Mouse (Mus musculus): ENCODE data around the gene Focad. TPM values are rescaled to one million over a fixed set of nuclear protein-coding genes. Genes with fewer than 3 reads are reported as not detected.

The Focad gene
- total and polyA plus RNA-seq, 3 experiments = 9.5 to 15.3 (median 12.7) TPM

DNA sequence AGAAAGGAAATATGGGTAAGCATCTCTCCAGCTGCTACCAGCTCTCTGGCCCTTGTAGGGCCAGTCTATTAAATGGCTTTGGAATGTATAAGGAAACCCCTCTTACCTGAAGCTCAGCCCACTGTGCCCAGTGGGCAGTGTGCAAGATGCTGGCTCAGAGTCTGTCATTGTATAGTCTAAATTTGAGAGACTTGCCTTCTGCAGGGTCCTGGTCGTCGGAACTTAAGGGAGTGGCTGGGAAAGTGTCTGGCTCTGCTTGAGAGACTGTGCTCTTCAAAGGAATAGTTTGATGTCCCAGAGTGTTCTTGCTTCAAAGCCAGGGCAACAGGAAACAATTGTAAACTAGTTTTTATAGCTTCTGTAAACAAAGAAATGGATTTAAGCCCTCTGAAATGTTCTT lies 41.5 kb downstream of the Focad start:
- Histone ChIP-seq H3K36me3 (ENCODE audit: control insufficient read depth, insufficient read depth, low read length) (no peaks in the 10 kb centered on the region), H3K79me2 (replicated peaks; ENCODE audit: control insufficient read depth, insufficient read depth, low read length) (no peaks in the 10 kb centered on the region), H3K27ac (no peak overlapping the region), H3K9ac (ENCODE audit: low read depth, low read length) (no peak overlapping the region), H3K4me3 (no peak overlapping the region), H3K27me3 (ENCODE audit: control insufficient read depth, insufficient read depth, low read length) (no peaks in the 10 kb centered on the region), H3K4me1 (ENCODE audit: control insufficient read depth, insufficient read depth, low read length) (no peaks in the 10 kb centered on the region)
- 37% methylated on average over 2 of the region's 2 CpGs for WGBS
- no peak for TF ChIP-seq CTCF (IDR thresholded peaks at IDR 0.05)
- no peak for TF ChIP-seq EP300 (IDR thresholded peaks at IDR 0.05; ENCODE audit: insufficient read depth, low read depth, low read length)
- no peak for TF ChIP-seq POLR2A (IDR thresholded peaks at IDR 0.05; ENCODE audit: insufficient read depth, low read depth, low read length)
- intact Hi-C loops (cut with DNase I) = no loop called here
- DNase-seq = no peak

DNA sequence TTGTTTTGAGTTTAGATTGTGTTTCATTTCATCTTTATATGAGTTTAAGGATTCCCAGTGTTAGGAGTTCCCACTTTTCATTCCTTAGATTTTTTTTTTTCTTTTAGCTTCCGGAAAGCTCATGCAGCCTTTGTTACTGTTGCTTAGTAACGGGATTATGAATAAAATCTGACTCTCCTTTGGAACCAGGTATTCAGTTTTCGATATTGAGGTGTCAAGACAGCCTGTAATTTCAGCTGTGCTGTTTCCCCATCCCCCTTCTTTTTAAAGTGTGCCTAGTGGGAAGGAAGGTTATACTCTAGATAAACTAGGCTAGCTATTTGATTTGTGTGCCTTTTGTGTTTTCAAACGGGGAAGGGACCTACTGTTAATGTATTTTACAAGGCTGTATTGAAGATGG lies 42.1 kb downstream of the Focad start:
- H3K27me3 ChIP-seq (ENCODE audit: control insufficient read depth, insufficient read depth, low read length) = no peaks in the 10 kb centered on the region
- no peaks in the 10 kb centered on the region for H3K79me2 ChIP-seq (replicated peaks; ENCODE audit: control insufficient read depth, insufficient read depth, low read length)
- no peak for DNase-seq
- H3K4me3 ChIP-seq = no peak overlapping the region
- intact Hi-C loops (cut with DNase I) = no loop called here
- 59% methylated on average over 4 of the region's 4 CpGs for WGBS
- no peaks in the 10 kb centered on the region for H3K36me3 ChIP-seq (ENCODE audit: control insufficient read depth, insufficient read depth, low read length)
- TF ChIP-seq EP300 (IDR thresholded peaks at IDR 0.05; ENCODE audit: insufficient read depth, low read depth, low read length) = no peak
- TF ChIP-seq POLR2A (IDR thresholded peaks at IDR 0.05; ENCODE audit: insufficient read depth, low read depth, low read length) = no peak
- TF ChIP-seq CTCF (IDR thresholded peaks at IDR 0.05) = no peak
- H3K4me1 ChIP-seq (ENCODE audit: control insufficient read depth, insufficient read depth, low read length) = no peaks in the 10 kb centered on the region
- H3K27ac ChIP-seq = no peak overlapping the region
- no peak overlapping the region for H3K9ac ChIP-seq (ENCODE audit: low read depth, low read length)

DNA sequence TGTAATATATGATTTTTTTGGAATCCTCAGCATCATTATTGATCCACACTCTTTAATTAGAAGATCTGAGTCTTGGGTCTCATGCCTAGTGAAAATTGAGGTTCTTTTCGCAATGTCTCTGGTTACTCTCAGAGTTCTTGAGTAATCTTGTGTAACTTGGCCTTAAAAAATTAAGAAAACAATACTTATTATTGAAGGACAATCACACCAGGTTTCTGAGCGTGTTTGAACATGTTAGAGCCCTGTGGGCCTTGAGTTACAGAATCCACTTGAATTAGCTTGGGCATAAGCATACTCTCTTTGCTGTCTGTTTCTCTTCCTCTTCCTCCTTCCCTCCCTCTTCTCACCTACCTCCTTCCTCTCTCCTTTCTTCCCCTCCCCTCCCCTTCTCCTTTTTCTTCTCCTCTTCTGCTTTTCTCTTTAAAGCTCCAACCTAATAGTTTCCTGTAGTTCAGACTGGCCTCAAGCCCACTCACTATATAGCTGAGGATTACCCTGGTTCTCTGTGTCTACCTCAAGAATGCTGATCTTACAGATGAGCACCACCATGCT lies 44.0 kb downstream of the Focad start:
- H3K9ac ChIP-seq (ENCODE audit: low read depth, low read length) = no peak overlapping the region
- no peaks in the 10 kb centered on the region for H3K27me3 ChIP-seq (ENCODE audit: control insufficient read depth, insufficient read depth, low read length)
- no peak overlapping the region for H3K27ac ChIP-seq
- H3K4me1 ChIP-seq (ENCODE audit: control insufficient read depth, insufficient read depth, low read length) = no peaks in the 10 kb centered on the region
- H3K79me2 ChIP-seq (replicated peaks; ENCODE audit: control insufficient read depth, insufficient read depth, low read length) = no peaks in the 10 kb centered on the region
- no peak overlapping the region for H3K4me3 ChIP-seq
- no peak for TF ChIP-seq POLR2A (IDR thresholded peaks at IDR 0.05; ENCODE audit: insufficient read depth, low read depth, low read length)
- no peak for TF ChIP-seq EP300 (IDR thresholded peaks at IDR 0.05; ENCODE audit: insufficient read depth, low read depth, low read length)
- TF ChIP-seq CTCF (IDR thresholded peaks at IDR 0.05) = no peak
- 92% methylated on average over 2 of the region's 2 CpGs for WGBS
- DNase-seq = no peak
- intact Hi-C loops (cut with DNase I) = no loop called here
- H3K36me3 ChIP-seq (ENCODE audit: control insufficient read depth, insufficient read depth, low read length) = no peaks in the 10 kb centered on the region

DNA sequence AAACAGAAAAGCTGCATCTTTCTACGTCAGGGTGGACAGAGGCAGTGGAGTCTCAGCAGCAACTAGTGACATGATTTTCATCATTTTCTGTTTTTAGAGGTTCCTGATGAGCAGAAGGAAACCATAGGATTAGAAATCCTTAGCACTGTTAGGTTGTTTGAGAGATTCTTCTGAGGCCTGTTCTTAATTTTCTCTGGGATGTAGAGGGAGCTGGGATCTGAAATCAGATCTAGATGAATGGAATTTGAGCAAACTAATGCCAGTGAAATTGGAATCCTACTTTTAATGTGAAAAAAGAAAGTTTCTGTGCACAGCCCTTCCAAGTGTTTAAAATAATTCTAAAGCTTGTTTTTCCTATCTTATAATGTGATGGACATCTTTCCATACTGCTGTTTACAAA lies 55.0 kb downstream of the Focad start:
- no peak for DNase-seq
- no peak overlapping the region for H3K9ac ChIP-seq (ENCODE audit: low read depth, low read length)
- no peaks in the 10 kb centered on the region for H3K27me3 ChIP-seq (ENCODE audit: control insufficient read depth, insufficient read depth, low read length)
- H3K4me1 ChIP-seq (ENCODE audit: control insufficient read depth, insufficient read depth, low read length) = no peaks in the 10 kb centered on the region
- WGBS = 70% methylated on average over 1 of the region's 1 CpGs
- intact Hi-C loops (cut with DNase I) = no loop called here
- H3K4me3 ChIP-seq = no peak overlapping the region
- H3K79me2 ChIP-seq (replicated peaks; ENCODE audit: control insufficient read depth, insufficient read depth, low read length) = no peaks in the 10 kb centered on the region
- TF ChIP-seq POLR2A (IDR thresholded peaks at IDR 0.05; ENCODE audit: insufficient read depth, low read depth, low read length) (no peak), CTCF (IDR thresholded peaks at IDR 0.05) (no peak), EP300 (IDR thresholded peaks at IDR 0.05; ENCODE audit: insufficient read depth, low read depth, low read length) (no peak)
- no peaks in the 10 kb centered on the region; the same call in 1 of the 2 replicates for H3K36me3 ChIP-seq (ENCODE audit: control insufficient read depth, insufficient read depth, low read length)
- H3K27ac ChIP-seq = no peak overlapping the region

DNA sequence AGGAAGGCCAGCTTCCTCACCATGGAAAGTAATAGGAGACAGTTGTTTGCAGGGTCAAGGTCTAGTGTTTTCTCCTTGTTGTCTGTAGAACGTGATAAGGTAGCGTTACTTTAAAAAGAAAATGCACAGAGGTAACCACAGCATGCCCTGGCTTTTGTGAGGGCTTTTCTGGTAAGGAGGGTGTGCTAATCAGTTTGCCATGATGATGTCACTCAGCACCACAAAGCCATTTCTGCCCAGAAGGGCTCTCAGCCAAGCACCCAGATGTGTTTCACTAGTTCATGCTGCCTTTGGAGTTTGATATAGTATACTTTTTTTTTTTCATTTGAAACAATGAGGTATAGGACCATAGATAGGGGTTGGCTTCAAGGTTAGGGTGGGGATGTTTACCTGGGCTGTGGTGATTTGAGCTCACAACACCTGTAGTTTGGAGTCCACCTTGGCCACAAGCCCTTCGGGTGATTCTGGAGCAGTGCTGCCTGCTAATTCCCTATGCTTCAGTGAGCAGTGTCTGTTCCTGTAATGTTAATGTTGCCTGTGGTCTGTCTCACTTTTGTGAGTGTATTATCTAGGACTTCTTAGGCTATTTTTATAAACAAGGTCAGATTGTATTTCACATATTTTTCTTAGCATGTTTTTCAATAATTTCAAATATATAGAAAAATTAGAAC lies 61.2 kb downstream of the Focad start:
- no peak overlapping the region for H3K4me3 ChIP-seq
- no peaks in the 10 kb centered on the region; the same call in 1 of the 2 replicates for H3K36me3 ChIP-seq (ENCODE audit: control insufficient read depth, insufficient read depth, low read length)
- no peak for TF ChIP-seq EP300 (IDR thresholded peaks at IDR 0.05; ENCODE audit: insufficient read depth, low read depth, low read length)
- TF ChIP-seq POLR2A (IDR thresholded peaks at IDR 0.05; ENCODE audit: insufficient read depth, low read depth, low read length) = no peak
- no peak for TF ChIP-seq CTCF (IDR thresholded peaks at IDR 0.05)
- H3K79me2 ChIP-seq (replicated peaks; ENCODE audit: control insufficient read depth, insufficient read depth, low read length) = no peaks in the 10 kb centered on the region
- no peak overlapping the region for H3K27ac ChIP-seq
- H3K4me1 ChIP-seq (ENCODE audit: control insufficient read depth, insufficient read depth, low read length) = no peaks in the 10 kb centered on the region
- DNase-seq = no peak
- intact Hi-C loops (cut with DNase I) = no loop called here
- no peaks in the 10 kb centered on the region for H3K27me3 ChIP-seq (ENCODE audit: control insufficient read depth, insufficient read depth, low read length)
- WGBS = 45% methylated on average over 3 of the region's 3 CpGs
- no peak overlapping the region for H3K9ac ChIP-seq (ENCODE audit: low read depth, low read length)

DNA sequence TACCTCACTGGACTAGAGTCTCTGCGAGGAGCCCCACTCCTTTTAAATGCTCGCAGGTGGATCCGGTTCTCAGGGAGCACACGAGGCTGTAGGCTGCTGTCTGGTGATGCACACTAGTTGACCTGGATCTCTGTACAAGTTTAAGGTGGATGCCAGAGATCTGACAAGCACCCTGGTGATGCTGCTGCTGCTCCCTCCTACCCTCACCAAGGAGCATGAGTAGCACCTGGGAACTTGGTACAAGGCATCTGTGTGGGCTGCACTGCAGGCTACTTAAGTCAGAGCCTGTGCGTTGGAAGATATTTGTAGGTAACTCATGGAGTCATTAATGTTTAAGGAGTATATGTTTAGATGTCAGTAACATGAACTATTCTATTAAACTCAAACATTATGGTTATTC lies 62.5 kb downstream of the Focad start:
- H3K4me1 ChIP-seq (ENCODE audit: control insufficient read depth, insufficient read depth, low read length) = no peaks in the 10 kb centered on the region
- H3K36me3 ChIP-seq (ENCODE audit: control insufficient read depth, insufficient read depth, low read length) = no peaks in the 10 kb centered on the region; the same call in 1 of the 2 replicates
- intact Hi-C loops (cut with DNase I) = no loop called here
- no peak overlapping the region for H3K9ac ChIP-seq (ENCODE audit: low read depth, low read length)
- no peaks in the 10 kb centered on the region for H3K79me2 ChIP-seq (replicated peaks; ENCODE audit: control insufficient read depth, insufficient read depth, low read length)
- TF ChIP-seq CTCF (IDR thresholded peaks at IDR 0.05) = no peak
- TF ChIP-seq POLR2A (IDR thresholded peaks at IDR 0.05; ENCODE audit: insufficient read depth, low read depth, low read length) = no peak
- TF ChIP-seq EP300 (IDR thresholded peaks at IDR 0.05; ENCODE audit: insufficient read depth, low read depth, low read length) = no peak
- H3K27ac ChIP-seq = no peak overlapping the region
- DNase-seq = no peak
- no peak overlapping the region for H3K4me3 ChIP-seq
- WGBS = 96% methylated on average over 5 of the region's 5 CpGs
- no peaks in the 10 kb centered on the region for H3K27me3 ChIP-seq (ENCODE audit: control insufficient read depth, insufficient read depth, low read length)
